In the genomic region with DNA sequence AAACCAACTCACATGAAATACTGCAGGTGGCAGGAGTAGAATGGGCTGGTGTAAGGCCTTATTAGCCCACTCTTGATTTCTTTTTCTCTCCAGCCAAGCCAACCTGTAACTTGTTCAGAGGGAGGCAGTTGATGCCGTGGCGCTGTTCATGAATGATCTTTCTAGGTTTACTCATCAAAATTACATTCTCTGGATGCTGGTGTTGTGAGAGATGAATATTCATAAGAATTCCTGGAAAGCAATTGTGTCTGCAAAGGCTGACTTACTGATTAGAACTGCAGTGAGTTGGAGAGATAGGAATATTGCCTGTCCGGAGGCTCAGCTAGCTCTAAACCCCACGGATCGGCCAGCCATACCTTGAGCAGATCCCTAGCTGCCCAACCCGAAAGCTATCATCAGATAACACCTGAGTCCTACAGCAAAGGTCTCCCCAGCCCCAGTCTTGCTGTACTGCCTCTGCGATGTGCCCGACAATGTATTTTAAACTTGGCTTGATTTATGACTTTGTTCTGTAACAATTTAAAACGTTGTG, we compare ENCODE assay signal across 8 mouse cellular contexts. TPM values are rescaled to one million over a fixed set of nuclear protein-coding genes. Genes with fewer than 3 reads are reported as not detected.
DNase-seq lines count a peak whose midpoint lies in the region; ATAC-seq and TF ChIP-seq lines count a peak whose summit lies in the region.

No protein-coding gene starts in this region.

- peak overlapping the region; percentile 60; the same call in 1 of the 2 replicates for H3K27ac ChIP-seq in layer of hippocampus, adult 2 months
- no peak overlapping the region for H3K27ac ChIP-seq in embryonic facial prominence, embryonic 13.5 days
- no peak overlapping the region for H3K27ac ChIP-seq in intestine, postnatal 0 days (ENCODE audit: low read depth, low read length)
- no peak overlapping the region for H3K27ac ChIP-seq in neural tube, embryonic 12.5 days

- H3K36me3 ChIP-seq in embryonic facial prominence, embryonic 13.5 days: peaks cover 16% of the 10 kb centered on the region
- peaks cover 8% of the 10 kb centered on the region for H3K36me3 ChIP-seq in intestine, postnatal 0 days (ENCODE audit: control insufficient read depth, insufficient read depth)
- H3K36me3 ChIP-seq in neural tube, embryonic 12.5 days: peaks cover 19% of the 10 kb centered on the region

- WGBS in embryonic facial prominence, embryonic 13.5 days: 69% methylated on average over 9 of the region's 9 CpGs
- 31% methylated on average over 9 of the region's 9 CpGs for WGBS in intestine, postnatal 0 days
- 61% methylated on average over 9 of the region's 9 CpGs for WGBS in neural tube, embryonic 12.5 days

- peak overlapping the region; percentile 82; the same call in 1 of the 2 replicates for H3K9ac ChIP-seq in embryonic facial prominence, embryonic 13.5 days
- H3K9ac ChIP-seq in intestine, postnatal 0 days (ENCODE audit: low read depth, low read length): peak overlapping the region; percentile 76; the same call in 1 of the 2 replicates
- no peak overlapping the region for H3K9ac ChIP-seq in neural tube, embryonic 12.5 days

- no peaks in the 10 kb centered on the region for H3K27me3 ChIP-seq in embryonic facial prominence, embryonic 13.5 days
- no peaks in the 10 kb centered on the region for H3K27me3 ChIP-seq in intestine, postnatal 0 days (replicated peaks; ENCODE audit: control insufficient read depth, insufficient read depth, low read length)
- no peaks in the 10 kb centered on the region for H3K27me3 ChIP-seq in neural tube, embryonic 12.5 days (replicated peaks)

- no peak for DNase-seq in layer of hippocampus, adult 2 months (ENCODE audit: low spot score in 2 of 2)
- no peak for DNase-seq in layer of hippocampus, adult 18-20 months (ENCODE audit: low spot score in 2 of 2)
- DNase-seq in right cerebral cortex, adult 2 months (ENCODE audit: low spot score in 2 of 2): no peak
- no peak for DNase-seq in gastrocnemius, adult 8-10 months (ENCODE audit: low spot score in 2 of 2)
- DNase-seq in layer of hippocampus, adult 9-10 months (ENCODE audit: low spot score): no peak

- peak overlapping the region; percentile 73 for H3K4me2 ChIP-seq in embryonic facial prominence, embryonic 13.5 days
- peak overlapping the region; percentile 92 for H3K4me2 ChIP-seq in intestine, postnatal 0 days (replicated peaks; ENCODE audit: low read depth)
- peak overlapping the region; percentile 71 for H3K4me2 ChIP-seq in neural tube, embryonic 12.5 days (replicated peaks)

- ATAC-seq in embryonic facial prominence, embryonic 13.5 days (ENCODE audit: insufficient number of reproducible peaks, insufficient read depth, low FRiP score, low TSS enrichment, low read depth): no peak
- ATAC-seq in intestine, postnatal 0 days: no peak
- ATAC-seq in neural tube, embryonic 12.5 days (ENCODE audit: low FRiP score, low read depth): peak; percentile 4; the same call in 1 of the 2 replicates

- peak overlapping the region; percentile 73 for H3K4me3 ChIP-seq in layer of hippocampus, adult 2 months
- H3K4me3 ChIP-seq in embryonic facial prominence, embryonic 13.5 days: peak overlapping the region; percentile 64
- peak overlapping the region; percentile 77 for H3K4me3 ChIP-seq in intestine, postnatal 0 days (ENCODE audit: low read depth, low read length)
- H3K4me3 ChIP-seq in neural tube, embryonic 12.5 days: no peak overlapping the region; the same call in 1 of the 2 replicates

- no peaks in the 10 kb centered on the region for H3K9me3 ChIP-seq in embryonic facial prominence, embryonic 13.5 days
- H3K9me3 ChIP-seq in intestine, postnatal 0 days (ENCODE audit: control insufficient read depth): no peaks in the 10 kb centered on the region
- H3K9me3 ChIP-seq in neural tube, embryonic 12.5 days: no peaks in the 10 kb centered on the region

- TF ChIP-seq CTCF in layer of hippocampus, adult 2 months (conservative IDR thresholded peaks at IDR 0.05): no peak
- no peak for TF ChIP-seq CTCF in intestine, postnatal 0 days (IDR thresholded peaks at IDR 0.05; ENCODE audit: low read depth)

- H3K4me1 ChIP-seq in embryonic facial prominence, embryonic 13.5 days: peaks cover 18% of the 10 kb centered on the region
- no peaks in the 10 kb centered on the region for H3K4me1 ChIP-seq in intestine, postnatal 0 days (replicated peaks; ENCODE audit: control insufficient read depth, insufficient read depth, low read length)
- H3K4me1 ChIP-seq in neural tube, embryonic 12.5 days: peaks cover 7% of the 10 kb centered on the region; the same call in 1 of the 2 replicates

RNA-seq across cellular contexts. Expression of a gene that starts 0.5 kb away (rescaled TPM):
- total RNA-seq in layer of hippocampus, adult 2 months (2021): 1 to 10 TPM; 1.6 to 2.7 TPM
- 1 to 10 TPM; 2.1 to 2.4 TPM for total RNA-seq in layer of hippocampus, adult 18-20 months (2021)
- polyA plus RNA-seq in embryonic facial prominence, embryonic 13.5 days (2015; fragmentation: Nextera tagmentation; extraction: Ambion mirVana): 11.8 and 12.4 TPM in 2 replicates
- polyA plus RNA-seq in intestine, postnatal 0 days (2015; fragmentation: Nextera tagmentation; extraction: Ambion mirVana): 9.7 and 10.0 TPM in 2 replicates
- 9.7 and 10.5 TPM in 2 replicates for polyA plus RNA-seq in neural tube, embryonic 12.5 days (2016; fragmentation: Nextera tagmentation; extraction: Ambion mirVana)
- 10 to 100 TPM; 28.0 to 30.7 (median 29.9) TPM for total RNA-seq in gastrocnemius, adult 8-10 months (2022)

RNA-seq across cellular contexts. Expression of a gene that starts 0.6 kb away (rescaled TPM):
- total RNA-seq in layer of hippocampus, adult 2 months (2021): 10 to 100 TPM; 65.4 to 65.6 TPM
- 10 to 100 TPM; 65.8 to 69.0 TPM for total RNA-seq in layer of hippocampus, adult 18-20 months (2021)
- polyA plus RNA-seq in embryonic facial prominence, embryonic 13.5 days (2015; fragmentation: Nextera tagmentation; extraction: Ambion mirVana): 129 and 145 TPM in 2 replicates
- polyA plus RNA-seq in intestine, postnatal 0 days (2015; fragmentation: Nextera tagmentation; extraction: Ambion mirVana): 118 and 130 TPM in 2 replicates
- 78.0 and 79.1 TPM in 2 replicates for polyA plus RNA-seq in neural tube, embryonic 12.5 days (2016; fragmentation: Nextera tagmentation; extraction: Ambion mirVana)
- 100 to 1,000 TPM; 236 to 272 (median 254) TPM for total RNA-seq in gastrocnemius, adult 8-10 months (2022)

RNA-seq across cellular contexts. Expression of a gene that starts 10.3 kb away (rescaled TPM):
- 10 to 100 TPM; 35.4 to 37.3 TPM for total RNA-seq in layer of hippocampus, adult 2 months (2021)
- total RNA-seq in layer of hippocampus, adult 18-20 months (2021): 10 to 100 TPM; 33.1 to 35.0 TPM
- polyA plus RNA-seq in embryonic facial prominence, embryonic 13.5 days (2015; fragmentation: Nextera tagmentation; extraction: Ambion mirVana): 41.8 and 44.9 TPM in 2 replicates
- 20.3 and 20.4 TPM in 2 replicates for polyA plus RNA-seq in intestine, postnatal 0 days (2015; fragmentation: Nextera tagmentation; extraction: Ambion mirVana)
- polyA plus RNA-seq in neural tube, embryonic 12.5 days (2016; fragmentation: Nextera tagmentation; extraction: Ambion mirVana): 49.2 and 50.1 TPM in 2 replicates
- 10 to 100 TPM; 15.7 to 18.4 (median 17.5) TPM for total RNA-seq in gastrocnemius, adult 8-10 months (2022)

RNA-seq across cellular contexts. Expression of a gene that starts 24.7 kb away (rescaled TPM):
- 10 to 100 TPM; 20.5 to 21.7 TPM for total RNA-seq in layer of hippocampus, adult 2 months (2021)
- 10 to 100 TPM; 21.1 to 21.2 TPM for total RNA-seq in layer of hippocampus, adult 18-20 months (2021)
- polyA plus RNA-seq in embryonic facial prominence, embryonic 13.5 days (2015; fragmentation: Nextera tagmentation; extraction: Ambion mirVana): 76.2 and 82.1 TPM in 2 replicates
- polyA plus RNA-seq in intestine, postnatal 0 days (2015; fragmentation: Nextera tagmentation; extraction: Ambion mirVana): 25.7 and 26.1 TPM in 2 replicates
- polyA plus RNA-seq in neural tube, embryonic 12.5 days (2016; fragmentation: Nextera tagmentation; extraction: Ambion mirVana): 71.7 and 83.2 TPM in 2 replicates
- total RNA-seq in gastrocnemius, adult 8-10 months (2022): 1 to 10 TPM; 7.0 to 9.5 (median 8.7) TPM

Comparison
In these comparisons a context has a peak if more than half of its experiments do, and no peak if none do; other contexts are left out.
1. RNA of a gene that starts 0.5 kb away (total RNA-seq): 28.0 to 30.7 TPM in gastrocnemius, adult 8-10 months; 1.6 to 2.7 TPM in layer of hippocampus, adult 2 months and 2.1 to 2.4 TPM in layer of hippocampus, adult 18-20 months; every median in the first group is over 4 times any median in the second.
2. Peak in every context shown above with its lines, with median percentiles within 50 percentile points of each other: H3K4me2 ChIP-seq.